Mouse (Mus musculus) cerebellum, postnatal 36 days (tissue): Measurements from ENCODE around the gene C87436.

Experiments used
- DNase-seq, 2 experiments: peaks; one replicate each; pipeline ENCODE4 v3.0.0; 2021 to 2022; ENCODE audit warnings: mixed read lengths in 2 of 2

Gene C87436

GRCm38 (mm10) chr6:86431531-86431930, 6.6 kb upstream of the C87436 start:
- DNase-seq, result no peak

GRCm38 (mm10) chr6:86433696-86434095, 4.5 kb upstream of the C87436 start:
- DNase-seq, result no peak

GRCm38 (mm10) chr6:86437711-86438110, 463 bp upstream of the C87436 start:
- DNase-seq, result peak; percentile 27 to 43

GRCm38 (mm10) chr6:86439119-86439496, 934 bp downstream of the C87436 start:
- no peak for DNase-seq

- DNase-seq, result no peak
Observed at GRCm38 (mm10) chr6:86439531-86439930, 1.4 kb downstream of the C87436 start.

- no peak for DNase-seq
Observed at GRCm38 (mm10) chr6:86441571-86441970, 3.4 kb downstream of the C87436 start.

GRCm38 (mm10) chr6:86445551-86445950, 7.4 kb downstream of the C87436 start:
- DNase-seq, result no peak

- no peak for DNase-seq
Observed at GRCm38 (mm10) chr6:86446927-86447568, 8.9 kb downstream of the C87436 start.

- no peak for DNase-seq
Observed at GRCm38 (mm10) chr6:86456727-86457126, 18.6 kb downstream of the C87436 start.

GRCm38 (mm10) chr6:86463079-86463478, 24.9 kb downstream of the C87436 start:
- DNase-seq, result no peak

- peak in 1 of 2 experiments; percentile 16 for DNase-seq
Observed at GRCm38 (mm10) chr6:86471317-86471716, 33.1 kb downstream of the C87436 start.

- DNase-seq, result no peak
Observed at GRCm38 (mm10) chr6:86471760-86472099, 33.6 kb downstream of the C87436 start.

GRCm38 (mm10) chr6:86472100-86472955, 34.2 kb downstream of the C87436 start:
- DNase-seq, result peak; percentile 100

GRCm38 (mm10) chr6:86473077-86473476, 34.9 kb downstream of the C87436 start:
- DNase-seq, result peak; percentile 20 to 47

- no peak for DNase-seq
Observed at GRCm38 (mm10) chr6:86474072-86474471, 35.9 kb downstream of the C87436 start.

GRCm38 (mm10) chr6:86474646-86475181, 36.5 kb downstream of the C87436 start:
- no peak for DNase-seq

GRCm38 (mm10) chr6:86475462-86476167, 37.4 kb downstream of the C87436 start:
- no peak for DNase-seq

GRCm38 (mm10) chr6:86476931-86477330, 38.8 kb downstream of the C87436 start:
- no peak for DNase-seq

GRCm38 (mm10) chr6:86479311-86479710, 41.1 kb downstream of the C87436 start:
- DNase-seq, result peak in 1 of 2 experiments; percentile 14

GRCm38 (mm10) chr6:86479816-86480188, 41.6 kb downstream of the C87436 start:
- no peak for DNase-seq

- peak; percentile 26 to 45 for DNase-seq
Observed at GRCm38 (mm10) chr6:86480189-86480831, 42.1 kb downstream of the C87436 start.

GRCm38 (mm10) chr6:86481871-86482270, 43.7 kb downstream of the C87436 start:
- DNase-seq, result no peak
